Mouse (Mus musculus): Measurements from ENCODE around the gene Pycard. TPM values are rescaled to one million over a fixed set of nuclear protein-coding genes. Genes with fewer than 3 reads are reported as not detected.
"Not testable (repeated sequence)": the region's sequence is repeated elsewhere in the genome, so short reads cannot be mapped to it uniquely, and the experiment has no call there.

Gene Pycard
- polyA plus RNA-seq, 1 experiment from 2014 or later: 4.1 TPM

DNA sequence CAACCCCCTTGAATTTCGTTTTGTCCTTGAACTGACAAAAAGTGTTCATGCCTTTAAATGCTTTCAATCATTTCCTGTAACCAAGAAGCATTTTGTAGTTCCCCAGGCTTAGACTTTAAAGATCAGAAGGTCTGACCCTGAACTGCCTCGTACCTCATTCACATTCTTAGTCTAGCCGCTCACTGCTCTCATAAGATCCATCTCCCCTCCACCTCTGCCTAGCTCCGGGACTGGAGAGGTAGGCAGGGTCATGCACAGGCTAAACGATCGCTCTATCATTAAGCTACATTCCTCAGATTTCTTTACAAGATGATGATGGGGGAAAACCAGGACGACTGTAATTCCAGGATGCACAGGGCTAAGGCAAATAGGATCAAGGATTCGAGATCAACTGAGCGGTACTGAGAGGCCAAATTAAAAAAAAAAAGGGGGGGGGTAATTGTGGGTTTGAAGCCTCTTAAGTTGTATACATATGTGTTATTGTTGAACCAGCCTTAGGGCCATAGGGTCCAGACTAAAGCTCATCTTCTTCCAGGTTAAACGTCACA is 27.2 kb downstream of the Pycard start:
- peaks cover 29% of the 10 kb centered on the region for H3K4me1 ChIP-seq (replicated peaks)
- peaks cover 19% of the 10 kb centered on the region for H3K36me3 ChIP-seq
- ATAC-seq: peak; percentile 2; the same call in 1 of the 2 replicates
- peak overlapping the region; percentile 95 for H3K4me3 ChIP-seq (replicated peaks)
- peak overlapping the region; percentile 68 for H3K4me2 ChIP-seq (replicated peaks)
- WGBS: 10% methylated on average over 10 of the region's 10 CpGs
- H3K9me3 ChIP-seq: no peaks in the 10 kb centered on the region
- H3K27me3 ChIP-seq: no peaks in the 10 kb centered on the region
- peak overlapping the region; percentile 97 for H3K27ac ChIP-seq
- H3K9ac ChIP-seq (replicated peaks): peak overlapping the region; percentile 93

DNA sequence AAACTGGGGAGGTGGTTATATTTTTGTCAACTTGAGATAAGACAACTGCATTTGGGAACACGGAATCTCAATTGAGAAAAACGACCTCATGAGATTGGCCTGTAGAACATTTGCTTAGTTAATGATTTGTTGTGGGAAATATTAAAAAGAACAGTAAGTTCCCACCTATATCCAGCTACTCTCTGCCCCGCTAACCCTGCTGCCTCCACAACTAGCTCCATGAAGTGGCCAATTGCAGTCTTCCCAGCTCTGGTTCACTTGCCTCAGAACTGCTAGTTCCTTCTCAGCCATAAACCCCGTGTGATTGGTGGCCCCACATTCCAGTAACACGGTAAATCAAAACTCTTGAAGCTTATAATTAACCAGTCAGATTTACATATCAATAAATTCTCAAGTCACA is 34.3 kb downstream of the Pycard start:
- ATAC-seq: no peak
- no peaks in the 10 kb centered on the region for H3K4me1 ChIP-seq (replicated peaks)
- no peak overlapping the region for H3K9ac ChIP-seq (replicated peaks)
- H3K36me3 ChIP-seq: no peaks in the 10 kb centered on the region
- 70% methylated on average over 5 of the region's 5 CpGs for WGBS
- no peak overlapping the region for H3K27ac ChIP-seq
- H3K4me2 ChIP-seq (replicated peaks): no peak overlapping the region
- no peaks in the 10 kb centered on the region for H3K9me3 ChIP-seq
- no peak overlapping the region for H3K4me3 ChIP-seq (replicated peaks)
- H3K27me3 ChIP-seq: no peaks in the 10 kb centered on the region

DNA sequence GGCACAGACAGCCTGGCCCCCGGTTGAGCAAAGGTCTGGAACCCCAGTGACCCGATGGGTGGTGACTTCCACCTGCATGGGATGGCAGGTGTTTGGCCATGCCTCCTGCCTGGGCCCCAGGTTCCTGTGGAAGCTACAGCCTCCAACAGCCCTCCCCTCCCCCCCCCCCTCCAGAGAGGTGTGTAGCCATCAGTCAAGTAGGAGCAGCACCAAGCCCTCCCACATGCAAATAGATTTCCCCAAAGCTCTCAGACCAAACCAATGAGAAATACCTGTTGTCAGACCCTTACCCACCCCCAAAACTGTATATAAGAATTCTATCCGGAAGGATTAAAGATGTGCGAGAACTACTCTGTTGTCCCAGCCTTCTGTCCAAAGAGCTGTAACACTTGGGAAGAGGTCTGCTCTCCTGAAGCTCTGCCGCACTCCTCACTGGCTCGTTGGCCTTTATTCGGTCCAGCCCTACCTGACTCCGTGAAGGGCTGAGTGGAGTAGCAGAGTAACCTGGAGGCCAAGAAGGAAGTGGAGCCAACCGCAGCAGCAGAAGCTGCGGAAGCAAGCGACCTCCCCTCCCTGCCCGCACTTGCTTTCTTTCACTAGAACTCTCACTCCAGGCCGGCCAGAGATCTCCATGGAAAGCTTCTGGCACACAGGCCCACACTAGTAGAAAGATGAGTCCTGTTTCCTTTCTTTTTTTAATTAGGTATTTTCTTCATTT is 40.6 kb downstream of the Pycard start:
- H3K4me3 ChIP-seq (replicated peaks): no peak overlapping the region
- H3K4me1 ChIP-seq (replicated peaks): no peaks in the 10 kb centered on the region
- WGBS: 49% methylated on average over 13 of the region's 13 CpGs
- no peak overlapping the region for H3K4me2 ChIP-seq (replicated peaks)
- H3K36me3 ChIP-seq: no peaks in the 10 kb centered on the region
- H3K9me3 ChIP-seq: no peaks in the 10 kb centered on the region
- H3K9ac ChIP-seq (replicated peaks): no peak overlapping the region
- no peaks in the 10 kb centered on the region for H3K27me3 ChIP-seq
- no peak overlapping the region for H3K27ac ChIP-seq
- no peak for ATAC-seq

DNA sequence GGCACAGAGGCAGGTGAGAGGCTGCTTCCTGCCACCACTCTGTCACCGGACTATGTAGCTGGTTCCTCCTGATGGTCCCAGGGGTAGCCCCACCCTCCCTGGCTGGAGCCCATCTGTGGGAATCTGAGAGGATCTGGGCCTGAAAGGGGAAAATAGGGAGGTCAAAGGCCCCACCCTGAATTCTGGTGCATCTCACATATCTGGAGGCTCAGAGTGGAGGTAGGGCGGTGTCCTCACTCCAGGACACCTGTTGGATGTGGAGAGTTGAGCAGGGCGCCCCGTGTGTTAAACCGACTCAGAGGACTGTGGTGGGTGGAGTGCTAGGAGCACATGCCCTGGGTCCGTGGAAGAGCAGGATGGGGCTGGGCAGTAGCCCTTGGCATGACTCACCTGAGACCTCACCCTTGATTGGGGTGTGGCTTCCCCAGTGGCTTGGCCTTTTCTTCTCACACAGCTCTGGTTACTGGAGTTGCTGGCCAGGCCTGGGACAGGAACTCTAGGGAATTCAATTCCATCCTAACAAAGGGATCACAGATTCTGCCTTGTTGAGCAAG is 47.1 kb downstream of the Pycard start, which contains the start of gene Prss36:
Gene Prss36, minus strand, starts transcription at position 256 of the 554 bp plus-strand sequence.
- H3K9ac ChIP-seq (replicated peaks): no peak within 1 kb of the TSS
- no peak within 1 kb of the TSS for H3K27ac ChIP-seq
- no peak within 1 kb of the TSS for H3K4me3 ChIP-seq (replicated peaks)
- H3K36me3 ChIP-seq: no peaks in the 10 kb centered on the region
- no peak within 1 kb of the TSS for H3K4me2 ChIP-seq (replicated peaks)
- no peaks in the 10 kb centered on the region for H3K9me3 ChIP-seq
- 77% methylated on average over 6 of the region's 6 CpGs for WGBS
- no peaks in the 10 kb centered on the region for H3K4me1 ChIP-seq (replicated peaks)
- H3K27me3 ChIP-seq: peaks cover 36% of the 10 kb centered on the region
- no peak for ATAC-seq

DNA sequence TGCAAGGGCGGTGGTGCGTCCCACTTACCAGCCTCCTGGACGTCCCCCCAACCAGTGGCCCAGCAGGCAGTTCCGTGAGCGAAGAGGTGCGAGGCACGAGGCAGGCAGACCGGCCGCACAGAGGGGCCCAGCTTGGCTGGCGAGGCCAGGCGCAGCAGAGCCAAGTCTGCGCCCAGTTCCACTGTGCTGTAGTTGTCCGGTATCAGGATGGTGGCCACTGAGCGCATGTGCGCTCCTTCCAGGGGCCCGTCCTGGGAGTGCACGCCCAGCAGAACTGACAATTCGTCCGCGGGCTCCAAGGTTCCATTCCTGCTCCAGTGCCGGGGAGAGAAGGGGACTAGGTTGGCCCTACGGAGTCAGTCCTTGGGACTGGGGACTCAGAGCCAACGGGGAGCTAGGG is 49.1 kb downstream of the Pycard start:
- 17% methylated on average over 23 of the region's 23 CpGs for WGBS
- Histone ChIP-seq H3K9me3 (no peaks in the 10 kb centered on the region), H3K4me2 (replicated peaks) (no peak overlapping the region), H3K27ac (no peak overlapping the region), H3K9ac (replicated peaks) (no peak overlapping the region), H3K4me3 (replicated peaks) (no peak overlapping the region), H3K27me3 (peaks cover 36% of the 10 kb centered on the region), H3K36me3 (no peaks in the 10 kb centered on the region), H3K4me1 (replicated peaks) (no peaks in the 10 kb centered on the region)
- ATAC-seq: no peak

DNA sequence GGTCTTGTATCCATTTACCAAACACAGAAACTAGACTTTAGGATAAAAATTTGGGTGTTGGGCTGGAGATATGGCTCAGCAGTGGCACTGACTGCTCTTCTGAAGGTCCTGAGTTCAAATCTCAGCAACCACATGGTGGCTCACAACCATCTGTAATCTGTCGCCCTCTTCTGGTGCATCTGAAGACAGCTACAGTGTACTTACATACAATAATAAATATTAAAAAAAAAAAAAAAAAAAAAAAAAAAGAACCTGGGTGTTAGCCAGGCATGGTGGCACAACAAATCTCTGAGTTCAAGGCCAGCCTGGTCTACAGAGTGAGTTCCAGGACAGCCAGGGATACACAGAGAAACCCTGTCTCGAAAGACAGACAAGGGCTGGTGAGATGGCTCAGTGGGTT is 51.6 kb downstream of the Pycard start:
- H3K36me3 ChIP-seq; H3K27ac ChIP-seq; H3K4me1 ChIP-seq (replicated peaks); H3K9ac ChIP-seq (replicated peaks); H3K9me3 ChIP-seq; H3K4me3 ChIP-seq (replicated peaks); H3K4me2 ChIP-seq (replicated peaks); ATAC-seq: not testable (repeated sequence)
- WGBS: 50% methylated on average over 2 of the region's 2 CpGs
- H3K27me3 ChIP-seq: peaks cover 36% of the 10 kb centered on the region

Other genes with a start within 250 kb of the Pycard start
- gene Fbxl19, start 249.3 kb downstream of the Pycard start, polyA plus RNA-seq (2015; fragmentation: Nextera tagmentation; extraction: Ambion mirVana): 10.6 and 11.6 TPM in 2 replicates
- 5.9 and 6.1 TPM in 2 replicates for gene Orai3, start 224.1 kb downstream of the Pycard start, polyA plus RNA-seq (2015; fragmentation: Nextera tagmentation; extraction: Ambion mirVana)
- 19.7 and 22.7 TPM in 2 replicates for gene Setd1a, start 217.2 kb downstream of the Pycard start, polyA plus RNA-seq (2015; fragmentation: Nextera tagmentation; extraction: Ambion mirVana)
- not detected in 2 replicates for gene Gm49388, start 208.3 kb downstream of the Pycard start, polyA plus RNA-seq (2015; fragmentation: Nextera tagmentation; extraction: Ambion mirVana)
- gene Hsd3b7, start 193.3 kb downstream of the Pycard start, polyA plus RNA-seq (2015; fragmentation: Nextera tagmentation; extraction: Ambion mirVana): 8.6 and 9.2 TPM in 2 replicates
- gene Stx4a, start 169.6 kb downstream of the Pycard start, polyA plus RNA-seq (2015; fragmentation: Nextera tagmentation; extraction: Ambion mirVana): 15.6 and 24.1 TPM in 2 replicates
- 33.3 and 34.2 TPM in 2 replicates for gene Stx1b, start 169.3 kb downstream of the Pycard start, polyA plus RNA-seq (2015; fragmentation: Nextera tagmentation; extraction: Ambion mirVana)
- gene Zfp646, start 117.6 kb downstream of the Pycard start, polyA plus RNA-seq (2015; fragmentation: Nextera tagmentation; extraction: Ambion mirVana): 13.6 and 16.0 TPM in 2 replicates
- gene Zfp668, start 117.0 kb downstream of the Pycard start, polyA plus RNA-seq (2015; fragmentation: Nextera tagmentation; extraction: Ambion mirVana): 41.9 and 45.6 TPM in 2 replicates
- 0.53 and 1.0 TPM in 2 replicates for gene Prss53, start 102.9 kb downstream of the Pycard start, polyA plus RNA-seq (2015; fragmentation: Nextera tagmentation; extraction: Ambion mirVana)
- gene Gm21974, start 98.4 kb downstream of the Pycard start, polyA plus RNA-seq (2015; fragmentation: Nextera tagmentation; extraction: Ambion mirVana): not detected in 2 replicates
- 51.9 and 54.9 TPM in 2 replicates for gene Vkorc1, start 98.2 kb downstream of the Pycard start, polyA plus RNA-seq (2015; fragmentation: Nextera tagmentation; extraction: Ambion mirVana)
- 74.7 and 74.8 TPM in 2 replicates for gene Bckdk, start 89.8 kb downstream of the Pycard start, polyA plus RNA-seq (2015; fragmentation: Nextera tagmentation; extraction: Ambion mirVana)
- 51.0 and 56.0 TPM in 2 replicates for gene Kat8, start 81.4 kb downstream of the Pycard start, polyA plus RNA-seq (2015; fragmentation: Nextera tagmentation; extraction: Ambion mirVana)
- gene Prss8, start 63.8 kb downstream of the Pycard start, polyA plus RNA-seq (2015; fragmentation: Nextera tagmentation; extraction: Ambion mirVana): 0.20 and 0.35 TPM in 2 replicates
- gene Prss36, start 47.1 kb downstream of the Pycard start, polyA plus RNA-seq (2015; fragmentation: Nextera tagmentation; extraction: Ambion mirVana): 11.8 and 12.7 TPM in 2 replicates
- 415 and 452 TPM in 2 replicates for gene Fus, start 26.4 kb downstream of the Pycard start, polyA plus RNA-seq (2015; fragmentation: Nextera tagmentation; extraction: Ambion mirVana)
- not detected in 2 replicates for gene Trim72, start 10.1 kb upstream of the Pycard start, polyA plus RNA-seq (2015; fragmentation: Nextera tagmentation; extraction: Ambion mirVana)
- 0.58 and 0.71 TPM in 2 replicates for gene Itgam, start 68.8 kb upstream of the Pycard start, polyA plus RNA-seq (2015; fragmentation: Nextera tagmentation; extraction: Ambion mirVana)
- not detected in 2 replicates for gene Gm49368, start 68.8 kb upstream of the Pycard start, polyA plus RNA-seq (2015; fragmentation: Nextera tagmentation; extraction: Ambion mirVana)
- gene Itgax, start 135.7 kb upstream of the Pycard start, polyA plus RNA-seq (2015; fragmentation: Nextera tagmentation; extraction: Ambion mirVana): 0.07 TPM in 1 of 2 replicates, not detected in the other
- gene Itgad, start 160.5 kb upstream of the Pycard start, polyA plus RNA-seq (2015; fragmentation: Nextera tagmentation; extraction: Ambion mirVana): 0.05 TPM in 1 of 2 replicates, not detected in the other
- not detected in 2 replicates for gene Cox6a2, start 212.5 kb upstream of the Pycard start, polyA plus RNA-seq (2015; fragmentation: Nextera tagmentation; extraction: Ambion mirVana)
- gene Armc5, start 243.5 kb upstream of the Pycard start, polyA plus RNA-seq (2015; fragmentation: Nextera tagmentation; extraction: Ambion mirVana): 12.5 and 13.9 TPM in 2 replicates
- 11.0 and 11.5 TPM in 2 replicates for gene 9130023H24Rik, start 244.2 kb upstream of the Pycard start, polyA plus RNA-seq (2015; fragmentation: Nextera tagmentation; extraction: Ambion mirVana)

All from midbrain, embryonic 13.5 days (tissue).